Mouse (Mus musculus) neural tube, postnatal 0 days (tissue): ENCODE measurements around the gene Olfr1330. TPM values are rescaled to one million over a fixed set of nuclear protein-coding genes. Genes with fewer than 3 reads are reported as not detected.

Source experiments
- polyA plus RNA-seq: library from polyadenylated mRNA; unstranded; fragments of >200 nt; fragmentation: Nextera tagmentation; extraction: Ambion mirVana; gene quantifications from 2 replicates; pipeline ENCODE4 v1.2.1, GENCODE M21; 2015

The Olfr1330 gene
- polyA plus RNA-seq: not detected in 2 replicates

DNA sequence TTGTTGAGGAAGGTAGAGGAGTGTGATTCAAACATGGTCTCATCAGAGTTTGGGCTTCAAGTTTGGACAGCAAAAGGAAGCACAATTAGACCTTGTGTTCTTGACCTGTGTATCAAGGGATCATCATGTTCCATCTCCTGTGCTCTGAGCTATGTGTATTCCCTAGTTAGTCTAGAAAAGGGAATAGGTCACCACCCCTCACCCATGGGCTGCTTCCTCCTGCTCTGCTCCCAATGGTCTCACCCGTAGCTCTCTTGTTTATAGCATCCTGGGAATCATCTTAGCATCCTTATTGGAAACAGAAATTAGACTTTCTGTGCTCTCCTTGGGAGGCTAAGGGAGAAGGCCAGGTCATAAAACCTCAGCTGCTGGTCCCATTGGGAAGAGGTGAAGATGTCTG, at the start of gene Olfr1330:
TSS of gene Olfr1330 (plus strand) at position 301 of the 400 bp plus-strand sequence.

DNA sequence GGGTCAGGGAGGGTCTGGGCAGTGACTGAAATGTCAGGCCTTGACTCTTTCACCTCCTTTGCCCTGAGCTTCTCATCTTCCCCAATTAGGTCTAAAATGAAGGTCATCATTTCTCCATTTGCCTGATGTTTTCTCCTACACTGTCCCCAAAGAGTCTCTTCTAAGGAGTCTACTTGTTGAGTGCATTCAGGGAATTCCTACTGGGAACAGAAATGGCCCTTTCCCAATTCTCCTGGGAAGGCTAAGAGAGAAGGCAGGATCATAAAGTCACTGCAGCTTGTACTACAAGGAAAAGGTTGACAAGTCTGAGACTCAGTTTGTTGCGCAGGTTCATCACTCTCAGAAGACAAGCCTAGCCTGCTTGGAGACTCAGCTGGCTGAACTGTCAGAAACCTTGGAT, 24.0 kb upstream of the Olfr1330 start, which contains the start of gene Olfr1331:
TSS of gene Olfr1331 (plus strand) at position 301 of the 400 bp plus-strand sequence.

GRCm38 (mm10) chr4:118917365-118917764, 29.0 kb downstream of the Olfr1330 start, which contains the start of gene Olfr1329:
Olfr1329 (minus strand) TSS chr4:118917465.

GRCm38 (mm10) chr4:118938512-118938911, 50.1 kb downstream of the Olfr1330 start, which contains the start of gene Olfr1328:
Olfr1328 (minus strand) TSS chr4:118938612.

Other genes starting within 250 kb of the Olfr1330 start
- gene Olfr62, start 229.6 kb upstream of the Olfr1330 start, polyA plus RNA-seq: not detected in 2 replicates
- gene Olfr1342, start 195.8 kb upstream of the Olfr1330 start, polyA plus RNA-seq: not detected in 2 replicates
- gene Olfr1341, start 185.1 kb upstream of the Olfr1330 start, polyA plus RNA-seq: not detected in 2 replicates
- not detected in 2 replicates for gene Olfr1340, start 168.5 kb upstream of the Olfr1330 start, polyA plus RNA-seq
- gene Olfr1339, start 156.4 kb upstream of the Olfr1330 start, polyA plus RNA-seq: not detected in 2 replicates
- not detected in 2 replicates for gene Olfr1338, start 129.9 kb upstream of the Olfr1330 start, polyA plus RNA-seq
- not detected in 2 replicates for gene Olfr1337, start 106.0 kb upstream of the Olfr1330 start, polyA plus RNA-seq
- gene Olfr1335, start 78.7 kb upstream of the Olfr1330 start, polyA plus RNA-seq: not detected in 2 replicates
- not detected in 2 replicates for gene Olfr1333, start 52.3 kb upstream of the Olfr1330 start, polyA plus RNA-seq
- gene Olfr1331, start 23.9 kb upstream of the Olfr1330 start, polyA plus RNA-seq: not detected in 2 replicates
- not detected in 2 replicates for gene Olfr1329, start 28.9 kb downstream of the Olfr1330 start, polyA plus RNA-seq
- not detected in 2 replicates for gene Olfr1328, start 50.0 kb downstream of the Olfr1330 start, polyA plus RNA-seq
- gene Lao1, start 73.0 kb downstream of the Olfr1330 start, polyA plus RNA-seq: 0.09 and 0.13 TPM in 2 replicates
- 49.0 and 56.7 TPM in 2 replicates for gene Slc2a1, start 220.1 kb downstream of the Olfr1330 start, polyA plus RNA-seq